Mouse (Mus musculus): ENCODE data around the gene Tomt. TPM values are rescaled to one million over a fixed set of nuclear protein-coding genes. Genes with fewer than 3 reads are reported as not detected.
"Not testable (repeated sequence)": the region's sequence is repeated elsewhere in the genome, so short reads cannot be mapped to it uniquely, and the experiment has no call there.

Tomt gene
- total RNA-seq, 1 experiment = 1.9 TPM

DNA sequence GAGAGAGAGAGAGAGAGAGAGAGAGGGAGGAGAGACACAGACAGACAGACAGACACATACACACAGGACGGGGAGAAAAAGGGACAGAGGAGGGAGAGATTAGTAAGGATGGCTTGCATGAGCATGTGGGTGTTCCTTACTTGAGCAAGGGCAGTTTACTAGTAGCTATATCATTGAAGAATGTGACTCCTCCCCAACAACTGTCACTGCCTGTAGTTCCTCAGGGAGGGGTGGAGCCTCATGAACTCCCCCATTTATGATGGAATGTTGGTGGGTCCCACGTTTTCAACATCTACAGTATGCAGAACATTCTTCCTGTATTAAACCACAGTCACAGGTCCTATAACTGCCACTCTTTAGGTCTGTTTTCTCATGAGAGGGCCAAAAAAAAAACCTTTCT is 45.9 kb upstream of the Tomt start:
- H3K4me3 ChIP-seq (ENCODE audit: insufficient read depth in 1 of 2, low read depth in 1 of 2, low read length in 2 of 2, poor library complexity in 1 of 2, severe bottlenecking in 1 of 2) = no peak overlapping the region
- H3K9me3 ChIP-seq (ENCODE audit: control insufficient read depth, insufficient read depth, low read depth, low read length) = no peaks in the 10 kb centered on the region
- no peak for DNase-seq (ENCODE audit: low read depth, low spot score)
- no peak overlapping the region for H3K9ac ChIP-seq (ENCODE audit: insufficient read depth, low read depth, low read length, poor library complexity, severe bottlenecking)
- peaks cover 0 to 10% of the 10 kb centered on the region in 2 experiments; a peak in 3 of 4 replicates for H3K4me1 ChIP-seq (ENCODE audit: control insufficient read depth in 2 of 2, insufficient read depth in 2 of 2, low read length in 2 of 2, poor library complexity in 1 of 2)
- in situ Hi-C loops (cut with MboI; ENCODE audit: low sequenced_read_pairs in 2 of 2, unreplicated experiment in 2 of 2) = no loop called here
- no peak overlapping the region for H3K27ac ChIP-seq (ENCODE audit: insufficient read depth, low read depth, low read length, poor library complexity, severe bottlenecking)
- no peaks in the 10 kb centered on the region for H3K36me3 ChIP-seq (ENCODE audit: control insufficient read depth, insufficient read depth, low read length, poor library complexity, severe bottlenecking)
- no peak for TF ChIP-seq CHD2 (IDR thresholded peaks at IDR 0.05; ENCODE audit: low read depth, low read length)

- Histone ChIP-seq H3K9me3 (ENCODE audit: control insufficient read depth, insufficient read depth, low read depth, low read length) (no peaks in the 10 kb centered on the region), H3K27ac (ENCODE audit: insufficient read depth, low read depth, low read length, poor library complexity, severe bottlenecking) (no peak overlapping the region), H3K36me3 (ENCODE audit: control insufficient read depth, insufficient read depth, low read length, poor library complexity, severe bottlenecking) (no peaks in the 10 kb centered on the region), H3K4me1 (ENCODE audit: control insufficient read depth in 2 of 2, insufficient read depth in 2 of 2, low read length in 2 of 2, poor library complexity in 1 of 2) (peaks cover 0 to 7% of the 10 kb centered on the region in 2 experiments; a peak in 3 of 4 replicates), H3K9ac (ENCODE audit: insufficient read depth, low read depth, low read length, poor library complexity, severe bottlenecking) (no peak overlapping the region), H3K4me3 (ENCODE audit: insufficient read depth in 1 of 2, low read depth in 1 of 2, low read length in 2 of 2, poor library complexity in 1 of 2, severe bottlenecking in 1 of 2) (no peak overlapping the region)
- in situ Hi-C loops (cut with MboI; ENCODE audit: low sequenced_read_pairs in 2 of 2, unreplicated experiment in 2 of 2) = no loop called here
- no peak for DNase-seq (ENCODE audit: low read depth, low spot score)
- TF ChIP-seq HCFC1 (IDR thresholded peaks at IDR 0.05; ENCODE audit: borderline replicate concordance, insufficient read depth, low read length) = no peak
- no peak for TF ChIP-seq CHD2 (IDR thresholded peaks at IDR 0.05; ENCODE audit: low read depth, low read length)
- TF ChIP-seq ZNF384 (IDR thresholded peaks at IDR 0.05; ENCODE audit: low read depth, low read length) = no peak
- TF ChIP-seq MAFK (IDR thresholded peaks at IDR 0.05; ENCODE audit: insufficient read depth, low read depth, low read length) = no peak
- no peak for TF ChIP-seq ZC3H11A (IDR thresholded peaks at IDR 0.05; ENCODE audit: borderline replicate concordance, low read depth, low read length)
These were observed 45.5 kb upstream of the Tomt start for GRCm38 (mm10) chr7:101951648-101952047.

- H3K27ac ChIP-seq (ENCODE audit: insufficient read depth, low read depth, low read length, poor library complexity, severe bottlenecking); H3K4me1 ChIP-seq (ENCODE audit: control insufficient read depth in 2 of 2, insufficient read depth in 2 of 2, low read length in 2 of 2, poor library complexity in 1 of 2); DNase-seq (ENCODE audit: low read depth, low spot score); H3K4me3 ChIP-seq (ENCODE audit: insufficient read depth in 1 of 2, low read depth in 1 of 2, low read length in 2 of 2, poor library complexity in 1 of 2, severe bottlenecking in 1 of 2); H3K36me3 ChIP-seq (ENCODE audit: control insufficient read depth, insufficient read depth, low read length, poor library complexity, severe bottlenecking); H3K9me3 ChIP-seq (ENCODE audit: control insufficient read depth, insufficient read depth, low read depth, low read length); H3K9ac ChIP-seq (ENCODE audit: insufficient read depth, low read depth, low read length, poor library complexity, severe bottlenecking); in situ Hi-C loops (cut with MboI; ENCODE audit: low sequenced_read_pairs in 2 of 2, unreplicated experiment in 2 of 2): not testable (repeated sequence)
These were observed 42.8 kb upstream of the Tomt start for GRCm38 (mm10) chr7:101949008-101949407.

DNA sequence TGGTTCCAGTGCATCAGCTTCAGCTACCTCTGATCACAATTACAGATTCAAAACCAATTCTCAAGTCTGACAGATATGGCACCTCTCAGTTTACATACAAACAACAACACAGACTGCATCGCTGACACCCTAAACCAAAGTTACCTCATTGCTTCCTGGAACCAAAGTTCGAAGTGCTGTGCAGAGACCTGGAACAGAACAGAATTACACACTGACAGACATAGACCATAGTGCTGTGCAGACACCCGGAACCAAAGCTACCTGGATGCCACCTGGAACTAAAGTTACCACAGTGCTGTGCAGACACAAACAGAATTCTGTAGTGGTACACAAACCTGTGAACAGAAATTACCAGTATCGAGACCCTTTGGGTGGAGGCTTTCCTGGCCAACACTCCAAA is 33.6 kb upstream of the Tomt start:
- peaks cover 2% of the 10 kb centered on the region; the same call in 1 of the 2 replicates for H3K36me3 ChIP-seq (ENCODE audit: control insufficient read depth, insufficient read depth, low read length, poor library complexity, severe bottlenecking)
- no peak overlapping the region for H3K27ac ChIP-seq (ENCODE audit: insufficient read depth, low read depth, low read length, poor library complexity, severe bottlenecking)
- no peak overlapping the region for H3K4me3 ChIP-seq (ENCODE audit: insufficient read depth in 1 of 2, low read depth in 1 of 2, low read length in 2 of 2, poor library complexity in 1 of 2, severe bottlenecking in 1 of 2)
- H3K9me3 ChIP-seq (ENCODE audit: control insufficient read depth, insufficient read depth, low read depth, low read length) = no peaks in the 10 kb centered on the region
- no peak for DNase-seq (ENCODE audit: low read depth, low spot score)
- in situ Hi-C loops (cut with MboI; ENCODE audit: low sequenced_read_pairs in 2 of 2, unreplicated experiment in 2 of 2) = no loop called here
- no peak overlapping the region for H3K9ac ChIP-seq (ENCODE audit: insufficient read depth, low read depth, low read length, poor library complexity, severe bottlenecking)
- TF ChIP-seq CHD2 (IDR thresholded peaks at IDR 0.05; ENCODE audit: low read depth, low read length) = no peak
- TF ChIP-seq HCFC1 (IDR thresholded peaks at IDR 0.05; ENCODE audit: borderline replicate concordance, insufficient read depth, low read length) = no peak
- no peak for TF ChIP-seq ZNF384 (IDR thresholded peaks at IDR 0.05; ENCODE audit: low read depth, low read length)
- no peak for TF ChIP-seq MAFK (IDR thresholded peaks at IDR 0.05; ENCODE audit: insufficient read depth, low read depth, low read length)
- TF ChIP-seq ZC3H11A (IDR thresholded peaks at IDR 0.05; ENCODE audit: borderline replicate concordance, low read depth, low read length) = no peak
- H3K4me1 ChIP-seq (ENCODE audit: control insufficient read depth in 2 of 2, insufficient read depth in 2 of 2, low read length in 2 of 2, poor library complexity in 1 of 2) = peaks cover 0 to 15% of the 10 kb centered on the region in 2 experiments; a peak in 2 of 4 replicates

- Histone ChIP-seq H3K27ac (ENCODE audit: insufficient read depth, low read depth, low read length, poor library complexity, severe bottlenecking) (no peak overlapping the region), H3K4me1 (ENCODE audit: control insufficient read depth in 2 of 2, insufficient read depth in 2 of 2, low read length in 2 of 2, poor library complexity in 1 of 2) (peaks cover 0 to 15% of the 10 kb centered on the region in 2 experiments; a peak in 2 of 4 replicates), H3K36me3 (ENCODE audit: control insufficient read depth, insufficient read depth, low read length, poor library complexity, severe bottlenecking) (peaks cover 2% of the 10 kb centered on the region; the same call in 1 of the 2 replicates), H3K4me3 (ENCODE audit: insufficient read depth in 1 of 2, low read depth in 1 of 2, low read length in 2 of 2, poor library complexity in 1 of 2, severe bottlenecking in 1 of 2) (no peak overlapping the region), H3K9me3 (ENCODE audit: control insufficient read depth, insufficient read depth, low read depth, low read length) (no peaks in the 10 kb centered on the region), H3K9ac (ENCODE audit: insufficient read depth, low read depth, low read length, poor library complexity, severe bottlenecking) (no peak overlapping the region)
- DNase-seq (ENCODE audit: low read depth, low spot score) = no peak
- TF ChIP-seq ZNF384 (IDR thresholded peaks at IDR 0.05; ENCODE audit: low read depth, low read length) (no peak), ZC3H11A (IDR thresholded peaks at IDR 0.05; ENCODE audit: borderline replicate concordance, low read depth, low read length) (no peak)
- in situ Hi-C loops (cut with MboI; ENCODE audit: low sequenced_read_pairs in 2 of 2, unreplicated experiment in 2 of 2) = no loop called here
These were observed 32.2 kb upstream of the Tomt start for GRCm38 (mm10) chr7:101938348-101938747.
